ENCODE assay signal across 27 mouse cellular contexts in genomic region chr14:56550960-56551359, GRCm38 (mm10). TPM values are rescaled to one million over a fixed set of nuclear protein-coding genes. Genes with fewer than 3 reads are reported as not detected.
A peak's percentile ranks its signal among the peaks of the same experiment; 100 is the strongest.
DNase-seq lines count a peak whose midpoint lies in the region; ATAC-seq lines count a peak whose summit lies in the region.
"Had no signal": no experiment of that assay in that cellular context is flagged by ENCODE, and none has a peak within 500 bp of the region (broad histone marks: within the 10 kb centered on the region; RNA-seq: fewer than 3 reads in every experiment).

No protein-coding gene starts in this region.

- no peak overlapping the region for H3K27ac ChIP-seq in kidney, embryonic 14.5 days (ENCODE audit: low read depth, low read length)
- H3K27ac ChIP-seq: embryonic facial prominence, embryonic 12.5 days; hindbrain, embryonic 14.5 days; kidney, embryonic 15.5 days; liver, embryonic 13.5 days had no signal

- H3K36me3 ChIP-seq in kidney, embryonic 14.5 days (ENCODE audit: control insufficient read depth, insufficient read depth, low read length), result peaks cover 14% of the 10 kb centered on the region; the same call in 1 of the 2 replicates

- H3K4me3 ChIP-seq in kidney, embryonic 14.5 days (ENCODE audit: low read length), result no peak overlapping the region
- H3K4me3 ChIP-seq: embryonic facial prominence, embryonic 12.5 days; kidney, embryonic 15.5 days; liver, embryonic 13.5 days had no signal

- WGBS in kidney, embryonic 14.5 days, result 90% methylated on average over 4 of the region's 4 CpGs

- no peak overlapping the region for H3K4me2 ChIP-seq in kidney, embryonic 14.5 days (replicated peaks; ENCODE audit: low read depth, low read length)
- H3K4me2 ChIP-seq: embryonic facial prominence, embryonic 12.5 days; heart, embryonic 11.5 days; hindbrain, embryonic 14.5 days; kidney, embryonic 15.5 days; liver, embryonic 13.5 days; lung, embryonic 14.5 days had no signal

- no peaks in the 10 kb centered on the region for H3K27me3 ChIP-seq in kidney, embryonic 14.5 days (ENCODE audit: control insufficient read depth, insufficient read depth, low read length)
- H3K27me3 ChIP-seq: embryonic facial prominence, embryonic 12.5 days; kidney, embryonic 15.5 days; liver, embryonic 13.5 days had no signal

- ATAC-seq in kidney, embryonic 14.5 days (ENCODE audit: low FRiP score, low TSS enrichment), result no peak
- ATAC-seq: forebrain, embryonic 14.5 days; intestine, postnatal 0 days had no signal

- H3K9ac ChIP-seq in kidney, embryonic 14.5 days (ENCODE audit: low read depth, low read length), result no peak overlapping the region
- H3K9ac ChIP-seq: embryonic facial prominence, embryonic 12.5 days; hindbrain, embryonic 14.5 days; kidney, embryonic 15.5 days; liver, embryonic 13.5 days; lung, embryonic 14.5 days had no signal

- intact Hi-C loops in heart, postnatal 14 days (cut with DNase I), result no loop called here
- intact Hi-C loops in gastrocnemius, postnatal 36 days (cut with DNase I), result no loop called here

- H3K4me1 ChIP-seq in kidney, embryonic 14.5 days (ENCODE audit: control insufficient read depth, insufficient read depth, low read length), result no peaks in the 10 kb centered on the region
- H3K4me1 ChIP-seq: embryonic facial prominence, embryonic 12.5 days; kidney, embryonic 15.5 days; liver, embryonic 13.5 days had no signal

- peak; percentile 90 for DNase-seq in R1 (ENCODE audit: low read depth, low spot score)
- DNase-seq in cerebellum, adult 11 months, result peak; percentile 78
- DNase-seq in cerebellum, adult 9-10 months, result peak; percentile 95
- peak; percentile 77 to 84 for DNase-seq in cerebellum, postnatal 36 days
- no peak for DNase-seq in heart, postnatal 14 days
- no peak for DNase-seq in gastrocnemius, postnatal 36 days
- DNase-seq: adrenal gland, postnatal 25 days; B cell, adult 2 months; gastrocnemius, postnatal 14 days; heart, adult 18-20 months; heart, postnatal 4 days; kidney, postnatal 4 days; left cerebral cortex, postnatal 4 days; liver, embryonic 13.5 days; lung, embryonic 14.5 days; lung, postnatal 14 days; midbrain, embryonic 14.5 days; right cerebral cortex, postnatal 14 days; thymus, postnatal 14 days had no signal

- no peaks in the 10 kb centered on the region for H3K9me3 ChIP-seq in kidney, embryonic 14.5 days (ENCODE audit: control insufficient read depth, low read length)
- H3K9me3 ChIP-seq: embryonic facial prominence, embryonic 12.5 days; G1E; kidney, embryonic 15.5 days; liver, embryonic 13.5 days had no signal

RNA-seq across cellular contexts. Expression of gene Cenpj, which starts 24.3 kb away (rescaled TPM):
- total RNA-seq in heart, postnatal 14 days (2021), result 1 to 10 TPM; 2.7 to 3.5 TPM
- polyA plus RNA-seq in kidney, embryonic 14.5 days (2014; fragmentation: Nextera tagmentation; extraction: Ambion mirVana), result 8.5 and 14.3 TPM in 2 replicates
- total RNA-seq in gastrocnemius, postnatal 36 days (2021), result 1 to 10 TPM; 2.0 to 2.5 TPM

RNA-seq across cellular contexts. Expression of gene Parp4, which starts 24.5 kb away (rescaled TPM):
- 10 to 100 TPM; 26.5 to 26.7 TPM for total RNA-seq in heart, postnatal 14 days (2021)
- polyA plus RNA-seq in kidney, embryonic 14.5 days (2014; fragmentation: Nextera tagmentation; extraction: Ambion mirVana), result 5.7 and 7.7 TPM in 2 replicates
- 10 to 100 TPM; 12.0 to 13.2 TPM for total RNA-seq in gastrocnemius, postnatal 36 days (2021)

Comparison
In these comparisons a context has a peak if more than half of its experiments do, and no peak if none do; other contexts are left out.
1. DNase-seq: peak in R1 (single experiment), cerebellum, adult 11 months (single experiment), cerebellum, adult 9-10 months (single experiment) and cerebellum, postnatal 36 days (2 of 2); none in heart, postnatal 14 days (0 of 2) and gastrocnemius, postnatal 36 days (0 of 2).